Mouse (Mus musculus) left cerebral cortex, postnatal 14 days (tissue): ENCODE data around the gene Hbb-bs. TPM values are rescaled to one million over a fixed set of nuclear protein-coding genes. Genes with fewer than 3 reads are reported as not detected.
"Not testable (repeated sequence)": the region's sequence is repeated elsewhere in the genome, so short reads cannot be mapped to it uniquely, and the experiment has no call there.

Experiments used
- DNase-seq, 2 experiments: peaks; one replicate each; pipeline ENCODE4 v3.0.0; 2021 to 2022; ENCODE audit warnings: low spot score in 2 of 2, mixed read lengths in 1 of 2
- intact Hi-C: fragments of 180-260 bp; cut with DNase I; formaldehyde crosslinking; loops from one replicate; pipeline ENCODE4 v1.15.1; 2025
- long read RNA-seq, 2 experiments: library from polyadenylated mRNA; stranded (forward); transcript quantifications; one replicate each; pipeline ENCODE4 v2.0.0; 2021
- total RNA-seq, 2 experiments: library from RNA; stranded (reverse); gene quantifications; 2 replicates each; pipeline ENCODE4 v1.2.3; 2021

The Hbb-bs gene
- total RNA-seq = 100 to 1,000 TPM; 912 to 967 TPM
- long read RNA-seq, experiment 1, transcript Hbb-bs-201 (3 exons, 628 nt) = major isoform, 129 of 134 reads
- long read RNA-seq, experiment 1, partial matches to known transcripts = 0 of 134 reads
- long read RNA-seq, experiment 1, other reads (novel, unspliced or antisense) = 3 of 134 reads
- long read RNA-seq, experiment 2, transcript Hbb-bs-201 (3 exons, 628 nt) = major isoform, 134 of 139 reads
- long read RNA-seq, experiment 2, partial matches to known transcripts = 0 of 139 reads
- long read RNA-seq, experiment 2, other reads (novel, unspliced or antisense) = 2 of 139 reads

DNA sequence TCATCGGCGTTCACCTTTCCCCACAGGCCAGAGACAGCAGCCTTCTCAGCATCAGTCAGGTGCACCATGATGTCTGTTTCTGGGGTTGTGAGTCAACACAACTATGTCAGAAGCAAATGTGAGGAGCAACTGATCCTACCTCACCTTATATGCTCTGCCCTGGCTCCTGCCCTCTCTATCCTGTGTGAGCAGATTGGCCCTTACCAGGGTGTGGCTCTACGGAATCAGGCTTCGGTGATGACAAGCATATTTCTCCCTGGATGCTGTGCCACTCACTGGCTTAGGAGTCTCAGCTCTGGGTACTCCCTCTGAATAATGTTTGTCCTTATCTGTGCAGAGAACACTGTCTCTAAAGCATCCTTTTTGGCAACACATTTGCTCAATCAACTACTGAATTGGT lies at the start of gene Hbb-bs:
TSS of gene Hbb-bs (minus strand) at position 289 of the 400 bp plus-strand sequence.
- intact Hi-C loops = no loop called here
- no peak for DNase-seq

DNA sequence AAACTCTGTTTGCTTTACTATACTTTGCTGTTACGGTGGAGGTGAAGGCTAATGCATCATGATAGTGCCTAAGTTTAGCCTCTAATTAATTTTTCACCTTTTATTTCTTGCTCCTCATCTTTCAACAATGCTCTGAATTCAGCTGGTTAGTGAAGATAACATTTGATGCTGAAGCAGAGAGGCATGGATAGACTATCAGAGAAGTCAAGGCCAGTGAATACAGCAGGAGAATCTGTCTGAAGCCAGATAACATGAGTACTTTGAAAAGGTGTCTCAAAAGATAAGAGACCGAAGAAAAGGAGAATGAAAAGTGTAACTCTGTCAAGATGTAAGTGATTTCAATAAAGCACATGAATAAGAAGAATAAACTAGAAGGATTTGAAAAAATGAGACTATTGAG lies 49.2 kb upstream of the Hbb-bs start:
- intact Hi-C loops = no loop called here
- DNase-seq = no peak

DNA sequence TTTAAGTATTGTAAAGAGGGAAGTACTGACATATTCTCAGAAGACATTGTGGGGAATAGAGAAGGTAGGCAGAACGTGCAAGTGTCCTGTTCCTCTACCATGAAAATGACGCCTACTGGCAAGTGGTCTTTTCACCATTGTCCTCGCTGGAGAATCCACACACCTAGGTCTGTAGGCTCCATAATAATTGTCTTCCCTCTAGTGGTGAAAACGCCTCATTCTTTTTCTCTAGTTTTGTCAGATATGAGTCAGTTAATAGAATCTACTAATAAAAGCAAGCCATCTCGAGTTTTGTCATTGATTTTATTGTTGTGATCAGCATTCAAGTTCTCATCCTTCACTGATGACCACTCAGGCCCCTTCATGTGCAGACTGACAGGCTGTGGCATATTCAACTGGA lies 46.6 kb upstream of the Hbb-bs start:
- intact Hi-C loops = loop anchor here (5.0 kb wide), 1 partner anchor 1367 kb away; no protein-coding TSS in a partner anchor
- no peak for DNase-seq

DNA sequence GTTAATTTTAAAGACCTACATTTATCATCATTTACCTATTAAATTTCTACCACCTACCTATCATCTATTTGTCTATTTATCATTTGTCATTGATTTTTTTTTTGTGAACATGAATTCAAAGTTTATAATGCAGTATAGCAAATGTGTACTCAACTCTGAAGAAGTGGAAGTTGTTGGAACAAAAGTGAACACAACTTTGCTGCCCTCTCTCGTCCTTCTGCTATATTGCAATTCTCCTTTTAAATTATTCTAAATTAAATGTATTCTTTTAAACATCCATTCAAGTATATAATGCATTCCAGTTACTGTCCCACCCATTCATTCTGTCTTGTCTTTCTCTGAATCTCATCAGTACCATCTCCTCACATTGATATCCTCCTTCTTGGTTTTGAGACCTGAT lies 45.2 kb upstream of the Hbb-bs start:
- intact Hi-C loops = loop anchor here (5.0 kb wide), 1 partner anchor 1366 kb away; no protein-coding TSS in a partner anchor
- DNase-seq = peak in 1 of 2 experiments; percentile 20

DNA sequence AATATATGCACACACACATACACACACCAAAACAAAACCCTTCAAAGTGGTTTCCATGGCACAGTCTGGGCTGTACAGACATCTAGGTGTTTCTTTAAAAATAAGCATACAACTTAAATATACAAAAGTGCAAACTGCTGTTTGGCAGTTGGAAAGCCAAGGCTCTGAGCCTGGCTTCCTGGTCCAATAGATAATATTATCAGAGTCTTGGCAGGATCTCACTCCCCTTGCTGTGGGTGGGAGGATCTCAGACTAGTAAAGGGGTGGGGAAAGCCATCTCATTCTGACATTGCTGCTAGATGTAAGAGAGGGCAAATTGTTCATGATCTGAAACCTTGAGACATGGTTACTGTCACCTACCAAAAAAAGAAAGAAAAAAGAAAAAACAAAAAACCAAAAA lies 42.8 kb upstream of the Hbb-bs start:
- intact Hi-C loops = loop anchor here (5.0 kb wide), 1 partner anchor 1363 kb away; no protein-coding TSS in a partner anchor
- DNase-seq = no peak

DNA sequence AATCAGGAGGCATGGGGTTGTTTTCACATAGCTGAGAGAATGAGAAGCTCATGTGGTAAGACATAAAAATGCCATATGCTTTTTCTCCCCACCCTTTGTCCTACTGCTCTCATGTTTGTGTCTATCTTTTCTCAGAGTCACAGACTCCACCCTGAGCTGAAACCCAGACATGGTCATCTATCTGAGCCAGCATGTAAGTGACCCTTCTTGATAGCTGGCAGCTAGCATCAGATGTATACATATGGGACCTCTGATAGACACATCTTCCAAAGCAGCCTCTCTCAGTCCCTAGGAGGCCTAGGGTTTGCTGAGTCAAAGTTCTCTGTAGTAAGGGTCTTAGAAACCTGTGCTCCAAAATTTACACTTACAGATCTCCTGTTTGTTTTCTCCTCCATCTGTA lies 37.8 kb upstream of the Hbb-bs start:
- intact Hi-C loops = no loop called here

DNA sequence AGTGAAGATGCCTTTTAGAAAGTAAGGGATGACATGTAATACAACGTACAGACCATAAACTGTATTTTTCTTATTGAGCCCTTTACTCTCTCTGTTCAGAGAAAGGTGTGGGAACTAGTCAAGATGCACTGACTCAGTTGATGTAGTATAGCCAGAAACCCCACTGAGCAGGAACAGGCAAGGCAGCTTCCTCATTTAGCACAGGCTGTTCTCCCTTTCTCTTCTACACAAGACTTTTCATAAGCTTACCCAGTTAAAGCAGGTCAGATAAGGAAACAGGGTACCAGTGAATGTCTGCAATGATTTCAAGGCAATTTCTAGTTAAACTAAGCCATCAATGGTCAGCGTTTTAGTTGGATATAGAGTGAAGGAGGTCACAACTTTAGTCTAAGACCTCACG lies 33.6 kb upstream of the Hbb-bs start:
- intact Hi-C loops = no loop called here
- no peak for DNase-seq

More for the DNA sequence above, 37.8 kb upstream of the Hbb-bs start:
- no peak for DNase-seq

DNA sequence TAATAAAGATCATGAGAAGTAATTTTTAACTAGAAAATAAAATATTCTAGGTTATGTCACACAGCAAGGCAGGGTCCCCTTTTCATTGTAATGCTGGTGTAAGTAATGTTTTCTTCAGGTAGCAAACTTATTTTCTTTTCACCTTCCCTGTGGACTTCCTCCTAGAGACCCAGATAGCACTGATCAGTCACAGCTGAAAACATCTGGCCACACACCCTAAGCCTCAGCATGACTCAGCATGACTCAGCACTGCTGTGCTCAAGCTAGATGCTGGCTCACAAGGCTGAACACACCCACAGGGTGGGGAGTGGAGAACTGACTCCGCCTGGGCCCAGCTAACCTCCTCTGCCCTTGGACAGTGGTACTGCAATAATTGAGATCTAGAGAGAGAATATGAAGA lies 33.0 kb upstream of the Hbb-bs start:
- DNase-seq = no peak
- intact Hi-C loops = no loop called here

DNA sequence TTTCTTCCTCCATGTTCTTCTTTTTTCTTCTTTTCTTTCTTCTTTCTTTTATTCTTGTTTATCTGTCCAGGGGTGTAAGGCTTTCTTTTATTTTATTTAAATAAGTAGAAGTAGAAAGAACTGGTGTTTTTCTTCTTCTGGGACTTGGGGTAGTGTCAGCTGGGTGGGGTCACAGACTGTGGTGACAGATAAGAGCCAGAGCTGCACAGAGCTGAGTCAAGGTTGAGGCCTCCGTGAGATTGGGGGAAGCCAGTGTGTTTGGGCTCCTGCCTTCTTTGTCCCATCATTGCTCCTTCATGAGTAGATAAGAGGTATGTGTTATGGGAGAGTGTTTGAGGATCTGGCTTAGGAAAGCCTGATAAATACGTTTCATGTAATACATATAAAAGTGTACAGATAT lies 31.2 kb upstream of the Hbb-bs start:
- DNase-seq = no peak
- intact Hi-C loops = no loop called here

DNA sequence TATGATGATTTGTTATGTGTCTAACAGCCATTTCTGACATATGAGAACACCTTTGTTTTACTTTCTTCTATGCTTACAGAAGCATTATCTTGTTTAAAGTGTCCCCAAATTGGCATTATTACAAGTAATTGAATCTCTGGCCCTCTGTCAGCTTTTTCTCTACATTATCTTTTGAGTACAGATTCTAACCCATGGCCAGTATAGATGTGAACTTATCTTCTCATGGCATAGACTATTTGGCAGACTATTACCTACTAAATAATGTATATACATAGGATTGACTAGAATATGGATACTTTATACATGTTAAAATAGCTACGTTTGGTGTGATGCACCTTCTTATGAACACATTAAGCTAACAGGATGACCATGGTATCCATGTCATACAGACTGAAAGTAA lies 26.8 kb upstream of the Hbb-bs start:
- intact Hi-C loops = no loop called here

DNA sequence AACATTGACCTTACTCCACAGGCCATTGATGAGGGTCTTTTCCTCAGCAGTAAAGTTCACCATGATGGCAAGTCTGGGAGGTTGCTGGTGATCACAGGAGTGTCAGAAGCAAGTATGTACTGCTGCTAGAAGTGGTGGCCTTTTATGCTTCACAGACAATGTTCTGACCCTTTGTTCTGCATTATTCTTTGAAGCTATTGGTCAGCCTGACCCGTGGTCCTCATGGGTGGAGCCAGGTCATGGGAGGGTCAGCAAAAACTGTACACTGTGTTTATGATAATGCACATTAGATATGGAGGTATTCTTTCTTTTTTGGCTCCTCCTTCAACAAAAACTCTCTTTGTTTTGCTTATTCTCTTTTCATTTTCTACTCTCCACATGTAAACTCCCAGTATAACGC lies 25.2 kb upstream of the Hbb-bs start, which contains the start of gene Hbb-y:
TSS of gene Hbb-y (minus strand) at position 127 of the 400 bp plus-strand sequence.
- no peak for DNase-seq
- intact Hi-C loops = no loop called here

More for the DNA sequence above, 26.8 kb upstream of the Hbb-bs start:
- no peak for DNase-seq

DNA sequence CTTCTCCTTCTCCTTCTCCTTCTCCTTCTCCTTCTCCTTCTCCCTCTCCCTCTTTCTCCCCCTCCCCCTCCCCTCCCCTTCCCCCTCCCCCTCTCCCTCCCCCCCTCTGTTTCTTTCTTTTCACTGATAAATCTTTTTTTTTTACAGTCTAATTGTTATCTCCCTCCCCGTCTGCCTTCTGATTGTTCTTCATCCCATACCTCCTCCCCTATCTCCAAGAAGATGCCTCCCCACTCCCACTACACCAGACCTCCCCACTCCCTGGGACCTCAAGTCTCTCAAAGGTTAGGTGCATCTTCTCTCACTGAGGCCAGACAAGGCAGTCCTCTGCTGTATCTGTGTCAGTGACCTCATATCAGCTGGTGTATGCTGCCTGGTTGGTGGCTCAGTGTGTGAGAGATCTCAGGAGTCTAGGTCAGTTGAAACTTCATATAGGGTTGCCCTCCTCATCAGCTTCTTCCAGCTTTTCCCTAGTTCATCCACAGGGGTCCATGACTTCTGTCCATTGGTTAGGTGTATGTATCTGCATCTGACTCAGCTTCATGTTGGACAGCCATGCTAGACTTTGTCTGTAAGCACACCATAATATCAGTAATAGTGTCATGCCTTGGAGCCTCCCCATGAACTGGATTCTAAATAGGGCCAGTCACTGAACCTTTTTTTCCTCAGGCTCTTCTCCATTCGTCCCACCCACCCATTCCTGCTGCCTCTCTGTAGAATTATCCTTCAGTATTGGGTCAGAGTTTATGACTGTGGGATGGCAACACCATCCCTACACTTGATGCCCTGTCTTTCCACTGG lies 16.8 kb upstream of the Hbb-bs start:
- intact Hi-C loops = no loop called here
- DNase-seq = no peak

DNA sequence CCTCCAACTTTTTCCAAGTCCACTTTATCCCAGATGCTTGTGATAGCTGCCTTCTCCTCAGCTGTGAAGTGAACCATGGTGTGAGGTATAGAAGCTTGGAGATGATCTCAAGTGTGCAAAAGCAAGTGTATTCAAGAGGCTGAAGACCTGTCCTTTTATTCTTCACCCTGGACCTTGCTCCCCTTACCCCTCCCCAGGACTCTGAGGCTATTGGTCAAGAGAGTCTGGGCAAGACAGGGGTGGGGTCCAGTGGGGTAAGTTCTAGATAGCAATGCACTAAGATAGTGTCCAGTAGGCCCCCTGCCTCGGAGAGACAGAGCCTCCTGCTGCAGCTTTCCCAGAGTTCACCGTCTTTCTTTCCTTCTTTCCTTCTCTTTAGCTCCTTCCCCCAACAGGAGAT lies 15.1 kb upstream of the Hbb-bs start, which contains the start of gene Hbb-bh1:
TSS of gene Hbb-bh1 (minus strand) at position 131 of the 400 bp plus-strand sequence.
- intact Hi-C loops = no loop called here

DNA sequence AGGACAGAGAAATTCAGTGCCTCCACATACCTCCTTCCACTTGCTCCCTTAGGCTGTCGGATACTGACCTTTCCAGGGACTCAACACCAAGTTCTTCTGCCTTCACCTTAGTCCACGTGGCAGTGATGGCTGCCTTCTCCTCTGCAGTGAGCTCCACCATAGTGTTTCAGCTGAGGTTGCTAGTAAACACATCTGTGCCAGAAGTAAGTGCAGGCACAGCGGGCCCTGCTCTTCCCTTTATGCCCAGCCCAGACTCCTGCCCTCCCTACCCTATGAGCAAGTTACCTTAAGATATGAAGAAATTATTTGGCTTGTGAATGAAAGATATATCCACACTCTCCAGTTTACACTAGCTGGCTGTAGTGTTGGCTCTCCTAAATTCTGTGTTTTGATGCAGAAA lies 12.4 kb upstream of the Hbb-bs start, which contains the start of gene Hbb-bh2:
TSS of gene Hbb-bh2 (minus strand) at position 253 of the 400 bp plus-strand sequence.
- no peak for DNase-seq
- intact Hi-C loops = no loop called here

More for the DNA sequence above, 15.1 kb upstream of the Hbb-bs start, which contains the start of gene Hbb-bh1:
- no peak for DNase-seq

DNA sequence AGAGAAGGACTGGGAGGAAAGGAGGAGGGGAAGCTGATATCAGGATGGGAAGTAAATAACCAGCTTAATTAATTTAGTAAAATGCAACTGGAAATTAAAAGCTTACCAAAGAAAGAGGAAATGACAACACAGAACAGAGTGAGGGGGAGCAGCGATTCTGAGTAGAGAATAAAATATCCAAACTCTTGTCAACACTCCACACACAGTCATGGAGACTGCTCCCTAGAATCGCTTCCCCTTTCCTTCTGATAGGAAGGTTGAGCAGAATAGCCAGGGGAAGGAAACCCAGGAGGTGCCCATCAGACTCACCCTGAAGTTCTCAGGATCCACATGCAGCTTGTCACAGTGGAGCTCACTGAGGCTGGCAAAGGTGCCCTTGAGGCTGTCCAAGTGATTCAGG lies 757 bp downstream of the Hbb-bs start:
- DNase-seq, intact Hi-C loops: not testable (repeated sequence)

DNA sequence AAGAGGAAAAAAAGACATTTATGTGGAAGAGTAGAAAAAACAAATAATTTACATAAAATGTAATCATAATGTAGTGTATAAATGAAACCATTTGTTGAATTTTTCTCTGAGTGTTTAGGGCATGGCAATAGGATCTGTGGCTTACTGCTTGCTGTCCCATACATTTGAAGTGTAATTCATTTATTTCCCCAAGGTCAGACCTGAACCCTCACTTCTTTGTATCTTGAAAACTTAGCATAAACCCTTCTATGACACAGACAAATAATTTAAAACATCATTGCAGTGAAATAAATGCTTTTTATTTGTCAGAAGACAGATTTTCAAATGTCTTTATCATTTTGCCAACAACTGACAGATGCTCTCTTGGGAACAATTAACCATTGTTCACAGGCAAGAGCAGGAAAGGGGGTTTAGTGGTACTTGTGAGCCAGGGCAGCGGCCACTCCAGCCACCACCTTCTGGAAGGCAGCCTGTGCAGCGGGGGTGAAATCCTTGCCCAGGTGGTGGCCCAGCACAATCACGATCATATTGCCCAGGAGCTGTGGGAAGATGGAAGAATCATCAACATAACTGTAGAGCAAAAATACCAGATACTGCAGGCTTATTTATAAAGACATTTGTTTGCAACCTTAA lies 1.5 kb downstream of the Hbb-bs start:
- no peak for DNase-seq
- intact Hi-C loops = no loop called here

DNA sequence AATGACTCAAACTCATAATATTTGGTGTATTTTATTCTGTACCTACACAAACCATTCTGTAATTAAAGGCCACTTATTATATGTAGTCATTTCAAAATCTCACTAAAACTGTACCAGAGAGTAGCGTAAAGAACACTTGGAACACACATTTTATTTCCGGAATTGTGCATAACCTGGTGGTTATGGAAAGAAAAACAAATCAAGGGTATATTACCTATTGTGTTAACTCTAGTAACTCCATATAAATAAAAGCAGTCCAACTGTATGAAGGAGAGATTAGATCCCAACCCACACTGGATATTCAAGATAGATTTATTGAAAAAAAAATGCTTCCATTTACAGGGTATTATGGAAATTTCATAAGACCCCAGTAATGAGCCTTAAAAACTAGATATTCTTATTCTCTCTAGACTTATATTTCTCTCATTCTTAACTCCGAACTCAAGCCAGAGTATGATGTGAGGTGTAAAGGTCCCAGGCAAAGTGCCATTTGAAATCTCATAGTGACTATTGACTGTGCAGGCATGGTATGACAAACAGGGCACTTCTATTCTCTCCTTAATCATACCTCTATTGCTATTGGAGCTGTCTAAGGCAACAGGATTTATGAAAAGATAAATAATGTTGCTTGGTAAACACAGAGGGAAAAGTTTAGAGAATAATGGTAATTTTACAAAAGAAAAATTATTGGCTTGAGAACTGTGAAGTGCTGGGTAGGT lies 2.2 kb downstream of the Hbb-bs start:
- no peak for DNase-seq
- intact Hi-C loops = no loop called here

DNA sequence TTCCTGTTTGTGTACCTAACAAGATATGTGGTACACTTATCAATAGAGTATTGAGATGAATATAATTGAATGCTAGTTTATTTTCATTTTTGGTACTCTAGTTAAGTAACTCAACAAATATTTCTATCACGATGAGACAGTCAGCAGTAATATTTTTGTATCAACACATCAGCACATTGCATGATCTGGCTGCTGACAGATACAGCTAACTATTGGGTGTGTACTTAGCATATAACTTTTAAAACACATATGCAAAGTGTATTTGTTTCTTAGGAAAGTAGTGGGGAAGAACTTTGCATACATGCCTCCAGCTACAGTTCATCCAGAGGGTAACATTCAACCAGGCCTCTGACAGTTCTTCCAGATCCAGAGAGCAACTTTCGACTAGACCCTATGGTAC lies 3.3 kb downstream of the Hbb-bs start:
- intact Hi-C loops = no loop called here

DNA sequence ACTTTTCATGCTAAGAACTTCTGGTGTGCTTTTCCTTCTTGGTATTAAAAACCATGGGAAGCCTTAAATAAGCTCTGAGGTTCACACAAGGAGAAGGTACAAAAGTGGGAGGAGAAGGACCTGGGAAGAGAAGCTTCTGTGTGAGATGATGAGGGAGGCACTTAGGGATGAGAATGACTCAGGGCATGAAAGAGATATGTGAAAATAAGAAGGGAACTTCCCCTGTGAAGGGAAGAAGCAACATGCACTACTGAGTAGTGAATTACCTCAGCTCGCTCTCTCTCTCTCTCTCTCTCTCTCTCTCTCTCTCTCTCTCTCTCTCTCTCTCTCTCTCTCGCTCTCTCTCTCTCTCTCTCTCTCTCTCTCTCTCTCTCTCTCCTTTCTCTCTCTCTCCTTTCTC lies 12.8 kb downstream of the Hbb-bs start:
- intact Hi-C loops = not testable (repeated sequence)
- DNase-seq = peak in 1 of 2 experiments; percentile 4

More for the DNA sequence above, 3.3 kb downstream of the Hbb-bs start:
- no peak for DNase-seq
